Mouse (Mus musculus): Measurements from ENCODE around the gene E030030I06Rik. TPM values are rescaled to one million over a fixed set of nuclear protein-coding genes. Genes with fewer than 3 reads are reported as not detected.
"Not testable (repeated sequence)": the region's sequence is repeated elsewhere in the genome, so short reads cannot be mapped to it uniquely, and the experiment has no call there.

E030030I06Rik gene
- polyA plus RNA-seq, 1 experiment from 2014 or later = 20.7 TPM

GRCm38 (mm10) chr10:22150593-22150992 is 1.5 kb upstream of the E030030I06Rik start:
- ATAC-seq (ENCODE audit: insufficient number of reproducible peaks, insufficient read depth, low FRiP score, low read depth) = no peak
- Histone ChIP-seq H3K4me3 (ENCODE audit: control insufficient read depth in 1 of 2, insufficient read depth in 1 of 2, low read depth in 1 of 2, low read length in 2 of 2) (peak overlapping the region; percentile 73 to 76), H3K4me2 (ENCODE audit: low read length) (peak overlapping the region; percentile 95), H3K27ac (replicated peaks in 1 of 2; ENCODE audit: control insufficient read depth in 1 of 2, insufficient read depth in 1 of 2, low read depth in 2 of 2, low read length in 2 of 2) (no peak overlapping the region), H3K9me3 (ENCODE audit: control insufficient read depth, low read length) (no peaks in the 10 kb centered on the region), H3K4me1 (ENCODE audit: control insufficient read depth in 2 of 2, insufficient read depth in 2 of 2, low read length in 2 of 2) (peaks cover 8% of the 10 kb centered on the region in 2 experiments; a peak in 3 of 4 replicates), H3K9ac (ENCODE audit: low read length) (no peak overlapping the region), H3K27me3 (ENCODE audit: control insufficient read depth, insufficient read depth, low read length) (peaks cover 19% of the 10 kb centered on the region), H3K36me3 (ENCODE audit: control insufficient read depth, insufficient read depth, low read length) (no peaks in the 10 kb centered on the region)
- WGBS = under 1% methylated on average over 27 of the region's 27 CpGs

DNA sequence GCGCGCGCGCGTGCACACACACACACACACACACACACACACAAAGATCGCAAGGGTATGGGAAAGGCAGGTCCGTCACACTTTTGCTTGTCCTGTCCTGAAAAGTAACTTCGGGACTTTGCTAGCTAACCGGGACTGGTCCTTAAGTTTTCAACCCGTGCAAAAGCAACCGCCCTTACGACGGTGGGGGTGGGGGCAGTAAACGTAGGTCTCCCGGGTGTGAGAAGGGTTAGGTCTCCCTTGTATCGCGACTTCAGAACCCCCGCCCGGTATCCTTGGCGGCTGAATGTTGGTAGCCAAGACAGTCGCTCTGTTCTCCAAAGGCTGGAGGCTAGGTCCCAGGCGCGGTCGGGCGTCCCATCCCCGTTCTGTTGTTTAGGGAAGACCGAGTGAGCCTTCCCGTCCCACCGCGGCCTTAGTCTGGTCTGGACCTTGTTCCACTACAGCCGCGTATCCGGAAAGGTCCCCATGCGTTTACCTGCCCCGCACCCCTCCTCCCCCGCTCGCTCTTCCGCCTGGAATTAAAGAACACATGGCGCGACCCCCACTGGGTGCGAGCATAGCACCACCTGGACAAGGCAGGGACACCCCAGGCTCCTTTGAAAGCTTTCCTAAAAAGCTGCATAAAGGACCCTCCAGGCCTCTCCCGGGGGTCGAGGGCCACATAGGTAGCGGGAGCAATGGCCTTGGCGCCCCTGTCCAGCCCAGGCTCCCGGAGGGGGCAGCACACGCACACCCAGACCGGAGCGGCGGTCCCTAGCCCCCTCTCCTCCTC is 808 bp upstream of the E030030I06Rik start:
- peaks cover 12% of the 10 kb centered on the region for H3K27me3 ChIP-seq (ENCODE audit: control insufficient read depth, insufficient read depth, low read length)
- under 1% methylated on average over 49 of the region's 50 CpGs for WGBS
- peak overlapping the region; percentile 80; the same call in 1 of the 2 replicates for H3K9ac ChIP-seq (ENCODE audit: low read length)
- no peaks in the 10 kb centered on the region for H3K9me3 ChIP-seq (ENCODE audit: control insufficient read depth, low read length)
- peaks cover 8% of the 10 kb centered on the region in 2 experiments; a peak in 3 of 4 replicates for H3K4me1 ChIP-seq (ENCODE audit: control insufficient read depth in 2 of 2, insufficient read depth in 2 of 2, low read length in 2 of 2)
- H3K4me2 ChIP-seq (ENCODE audit: low read length) = peak overlapping the region; percentile 95
- no peak for ATAC-seq (ENCODE audit: insufficient number of reproducible peaks, insufficient read depth, low FRiP score, low read depth)
- H3K36me3 ChIP-seq (ENCODE audit: control insufficient read depth, insufficient read depth, low read length) = no peaks in the 10 kb centered on the region
- H3K27ac ChIP-seq (replicated peaks in 1 of 2; ENCODE audit: control insufficient read depth in 1 of 2, insufficient read depth in 1 of 2, low read depth in 2 of 2, low read length in 2 of 2) = no peak overlapping the region
- peak overlapping the region; percentile 73 to 76 for H3K4me3 ChIP-seq (ENCODE audit: control insufficient read depth in 1 of 2, insufficient read depth in 1 of 2, low read depth in 1 of 2, low read length in 2 of 2)

DNA sequence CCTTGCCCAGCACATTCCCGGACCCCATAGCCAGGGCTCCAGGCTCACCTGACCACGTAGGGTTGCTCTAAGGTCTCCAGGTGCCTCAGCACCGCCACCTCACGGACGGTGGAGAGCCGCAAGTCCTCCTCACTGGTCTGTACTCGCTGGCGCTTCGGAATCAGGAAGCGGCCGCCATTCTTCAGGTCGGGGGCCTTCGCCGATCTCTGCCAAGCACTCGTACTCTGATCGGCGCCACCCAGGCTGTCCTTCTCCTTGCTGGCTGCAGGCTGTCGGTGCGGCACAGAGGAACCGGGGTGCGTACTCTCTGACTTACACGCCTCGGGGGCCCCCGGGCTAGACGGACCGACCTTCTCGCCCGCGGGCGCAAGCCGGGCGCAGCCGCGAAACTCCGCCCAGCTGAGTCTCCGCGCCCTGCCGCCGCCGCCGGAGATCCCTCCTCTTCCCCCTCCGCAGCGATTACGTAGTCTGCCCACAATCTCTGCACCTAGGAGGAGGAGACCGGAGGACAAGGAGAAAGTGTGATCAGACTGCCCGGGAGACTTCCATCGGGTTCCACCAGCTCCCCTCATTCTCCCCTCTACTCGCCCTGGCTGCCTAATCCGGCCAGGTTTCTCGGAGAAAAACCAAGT is 513 bp downstream of the E030030I06Rik start:
- Histone ChIP-seq H3K4me2 (ENCODE audit: low read length) (peak overlapping the region; percentile 95), H3K4me3 (ENCODE audit: control insufficient read depth in 1 of 2, insufficient read depth in 1 of 2, low read depth in 1 of 2, low read length in 2 of 2) (peak overlapping the region; percentile 73 to 76), H3K36me3 (ENCODE audit: control insufficient read depth, insufficient read depth, low read length) (no peaks in the 10 kb centered on the region), H3K9me3 (ENCODE audit: control insufficient read depth, low read length) (no peaks in the 10 kb centered on the region), H3K9ac (ENCODE audit: low read length) (peak overlapping the region; percentile 80), H3K4me1 (ENCODE audit: control insufficient read depth in 2 of 2, insufficient read depth in 2 of 2, low read length in 2 of 2) (peaks cover 8% of the 10 kb centered on the region in 2 experiments; a peak in 3 of 4 replicates), H3K27me3 (ENCODE audit: control insufficient read depth, insufficient read depth, low read length) (peaks cover 11% of the 10 kb centered on the region), H3K27ac (replicated peaks in 1 of 2; ENCODE audit: control insufficient read depth in 1 of 2, insufficient read depth in 1 of 2, low read depth in 2 of 2, low read length in 2 of 2) (peak overlapping the region; percentile 38 to 41; a peak in 2 of 4 replicates)
- whole genome bisulfite sequencing = under 1% methylated on average over 47 of the region's 50 CpGs
- peak; percentile 71 for ATAC-seq (ENCODE audit: insufficient number of reproducible peaks, insufficient read depth, low FRiP score, low read depth)

DNA sequence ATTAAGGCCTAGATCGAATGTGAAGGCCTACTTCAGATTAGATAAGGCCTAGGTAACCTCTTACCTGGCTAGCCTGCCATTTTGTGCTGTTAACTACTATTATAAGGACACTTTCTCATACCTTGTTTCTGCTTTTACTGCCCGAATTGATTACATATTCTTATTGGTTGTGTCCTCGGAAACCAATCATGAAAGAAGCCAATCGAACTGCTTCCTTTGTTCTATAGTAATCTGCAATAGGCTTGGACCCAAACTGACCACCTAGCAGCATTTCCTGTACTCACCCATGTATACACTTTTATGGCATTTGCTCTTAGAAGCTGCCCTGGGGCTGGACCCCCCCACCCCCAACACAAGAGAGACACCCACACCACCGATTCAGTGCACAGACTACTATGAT is 6.1 kb downstream of the E030030I06Rik start:
- Histone ChIP-seq H3K4me2 (ENCODE audit: low read length) (no peak overlapping the region), H3K4me3 (ENCODE audit: control insufficient read depth in 1 of 2, insufficient read depth in 1 of 2, low read depth in 1 of 2, low read length in 2 of 2) (no peak overlapping the region), H3K9ac (ENCODE audit: low read length) (no peak overlapping the region), H3K27ac (replicated peaks in 1 of 2; ENCODE audit: control insufficient read depth in 1 of 2, insufficient read depth in 1 of 2, low read depth in 2 of 2, low read length in 2 of 2) (no peak overlapping the region), H3K27me3 (ENCODE audit: control insufficient read depth, insufficient read depth, low read length) (no peaks in the 10 kb centered on the region), H3K36me3 (ENCODE audit: control insufficient read depth, insufficient read depth, low read length) (no peaks in the 10 kb centered on the region), H3K9me3 (ENCODE audit: control insufficient read depth, low read length) (no peaks in the 10 kb centered on the region), H3K4me1 (ENCODE audit: control insufficient read depth in 2 of 2, insufficient read depth in 2 of 2, low read length in 2 of 2) (no peaks in the 10 kb centered on the region; a peak in 1 of 4 replicates)
- WGBS = 75% methylated on average over 5 of the region's 5 CpGs
- no peak for ATAC-seq (ENCODE audit: insufficient number of reproducible peaks, insufficient read depth, low FRiP score, low read depth)

GRCm38 (mm10) chr10:22142194-22142593 is 6.9 kb downstream of the E030030I06Rik start:
- H3K4me1 ChIP-seq (ENCODE audit: control insufficient read depth in 2 of 2, insufficient read depth in 2 of 2, low read length in 2 of 2); H3K4me2 ChIP-seq (ENCODE audit: low read length); H3K9me3 ChIP-seq (ENCODE audit: control insufficient read depth, low read length); H3K36me3 ChIP-seq (ENCODE audit: control insufficient read depth, insufficient read depth, low read length); H3K27ac ChIP-seq (replicated peaks in 1 of 2; ENCODE audit: control insufficient read depth in 1 of 2, insufficient read depth in 1 of 2, low read depth in 2 of 2, low read length in 2 of 2); H3K9ac ChIP-seq (ENCODE audit: low read length); H3K4me3 ChIP-seq (ENCODE audit: control insufficient read depth in 1 of 2, insufficient read depth in 1 of 2, low read depth in 1 of 2, low read length in 2 of 2); H3K27me3 ChIP-seq (ENCODE audit: control insufficient read depth, insufficient read depth, low read length); ATAC-seq (ENCODE audit: insufficient number of reproducible peaks, insufficient read depth, low FRiP score, low read depth): not testable (repeated sequence)
- WGBS = 82% methylated on average over 1 of the region's 1 CpGs

- Histone ChIP-seq H3K27me3 (ENCODE audit: control insufficient read depth, insufficient read depth, low read length) (no peaks in the 10 kb centered on the region), H3K9me3 (ENCODE audit: control insufficient read depth, low read length) (no peaks in the 10 kb centered on the region), H3K27ac (replicated peaks in 1 of 2; ENCODE audit: control insufficient read depth in 1 of 2, insufficient read depth in 1 of 2, low read depth in 2 of 2, low read length in 2 of 2) (no peak overlapping the region), H3K36me3 (ENCODE audit: control insufficient read depth, insufficient read depth, low read length) (no peaks in the 10 kb centered on the region), H3K4me1 (ENCODE audit: control insufficient read depth in 2 of 2, insufficient read depth in 2 of 2, low read length in 2 of 2) (no peaks in the 10 kb centered on the region; a peak in 1 of 4 replicates), H3K4me3 (ENCODE audit: control insufficient read depth in 1 of 2, insufficient read depth in 1 of 2, low read depth in 1 of 2, low read length in 2 of 2) (peak overlapping the region; percentile 41 to 51), H3K4me2 (ENCODE audit: low read length) (peak overlapping the region; percentile 75), H3K9ac (ENCODE audit: low read length) (peak overlapping the region; percentile 63)
- WGBS = under 1% methylated on average over 19 of the region's 19 CpGs
- ATAC-seq (ENCODE audit: insufficient number of reproducible peaks, insufficient read depth, low FRiP score, low read depth) = no peak
These were observed 8.3 kb downstream of the E030030I06Rik start for GRCm38 (mm10) chr10:22140665-22141280.

DNA sequence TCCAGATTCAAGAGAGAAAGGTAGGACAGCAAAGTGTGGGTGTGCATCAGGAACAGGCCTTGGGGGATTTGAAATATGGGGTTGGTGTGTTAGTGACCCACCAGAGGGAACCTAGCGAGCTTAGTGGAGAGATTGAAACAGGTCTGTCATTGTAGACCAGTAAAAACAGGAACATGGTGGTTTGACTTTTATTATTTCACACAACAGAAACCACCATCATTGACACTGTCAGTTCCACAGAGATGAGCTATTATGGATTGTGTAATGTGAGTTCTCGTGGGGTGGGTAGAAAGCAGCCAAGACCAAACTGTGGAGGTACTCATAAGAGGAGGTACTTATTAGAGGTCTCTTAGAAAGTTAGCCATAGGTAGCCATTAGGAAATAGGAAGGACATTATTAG is 74.5 kb downstream of the E030030I06Rik start:
- no peaks in the 10 kb centered on the region for H3K27me3 ChIP-seq (ENCODE audit: control insufficient read depth, insufficient read depth, low read length)
- ATAC-seq (ENCODE audit: insufficient number of reproducible peaks, insufficient read depth, low FRiP score, low read depth) = no peak
- no peak overlapping the region for H3K4me2 ChIP-seq (ENCODE audit: low read length)
- 75% methylated on average over 2 of the region's 2 CpGs for WGBS
- H3K9ac ChIP-seq (ENCODE audit: low read length) = no peak overlapping the region
- no peak overlapping the region for H3K27ac ChIP-seq (replicated peaks in 1 of 2; ENCODE audit: control insufficient read depth in 1 of 2, insufficient read depth in 1 of 2, low read depth in 2 of 2, low read length in 2 of 2)
- no peak overlapping the region for H3K4me3 ChIP-seq (ENCODE audit: control insufficient read depth in 1 of 2, insufficient read depth in 1 of 2, low read depth in 1 of 2, low read length in 2 of 2)
- H3K36me3 ChIP-seq (ENCODE audit: control insufficient read depth, insufficient read depth, low read length) = no peaks in the 10 kb centered on the region
- H3K9me3 ChIP-seq (ENCODE audit: control insufficient read depth, low read length) = no peaks in the 10 kb centered on the region
- no peaks in the 10 kb centered on the region for H3K4me1 ChIP-seq (ENCODE audit: control insufficient read depth in 2 of 2, insufficient read depth in 2 of 2, low read length in 2 of 2)
